Comparison of ENCODE assay signal across 7 mouse cellular contexts in the genomic region with DNA sequence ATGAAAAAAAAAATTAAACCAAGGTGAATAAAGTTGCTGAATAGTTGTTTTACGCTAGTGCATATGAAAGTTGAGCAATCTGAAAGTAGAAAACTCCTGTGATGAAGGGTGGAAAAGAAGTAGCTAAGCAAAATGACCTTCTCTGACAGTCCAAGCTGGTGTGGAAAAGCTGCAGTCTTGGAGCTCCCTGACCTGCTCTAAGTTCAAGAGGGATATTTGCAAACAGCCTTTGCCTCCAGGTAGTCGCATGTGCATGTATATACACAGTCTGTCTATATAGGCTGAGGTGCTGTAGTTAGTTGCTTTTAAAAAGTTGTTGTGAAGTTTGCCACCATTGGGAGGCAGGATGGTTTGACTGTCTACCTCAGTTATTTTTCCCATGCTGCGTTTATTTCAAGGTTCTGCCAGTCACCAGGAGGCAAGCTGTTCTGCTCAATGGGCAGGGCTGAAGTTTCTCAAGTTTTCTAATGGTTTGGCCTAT. TPM values are rescaled to one million over a fixed set of nuclear protein-coding genes. Genes with fewer than 3 reads are reported as not detected.
A peak's percentile ranks its signal among the peaks of the same experiment; 100 is the strongest.
DNase-seq lines count a peak whose midpoint lies in the region; ATAC-seq and TF ChIP-seq lines count a peak whose summit lies in the region.

No protein-coding gene starts in this region.

- WGBS in lung, embryonic 16.5 days: 6% methylated on average over 3 of the region's 3 CpGs
- WGBS in limb, embryonic 11.5 days: 19% methylated on average over 3 of the region's 3 CpGs
- WGBS in stomach, embryonic 14.5 days: 10% methylated on average over 3 of the region's 3 CpGs

- H3K36me3 ChIP-seq in lung, embryonic 16.5 days (ENCODE audit: control insufficient read depth, insufficient read depth, low read length): no peaks in the 10 kb centered on the region
- H3K36me3 ChIP-seq in limb, embryonic 11.5 days (ENCODE audit: control insufficient read depth, insufficient read depth, low read length): no peaks in the 10 kb centered on the region
- no peaks in the 10 kb centered on the region for H3K36me3 ChIP-seq in stomach, embryonic 14.5 days (ENCODE audit: control insufficient read depth, insufficient read depth, low read length)

- peak overlapping the region; percentile 62 for H3K4me2 ChIP-seq in lung, embryonic 16.5 days (ENCODE audit: low read depth, low read length)
- peak overlapping the region; percentile 72 for H3K4me2 ChIP-seq in limb, embryonic 11.5 days (ENCODE audit: low read depth, severe bottlenecking)
- H3K4me2 ChIP-seq in stomach, embryonic 14.5 days (replicated peaks; ENCODE audit: low read depth, low read length): peak overlapping the region; percentile 71

- no peaks in the 10 kb centered on the region for H3K27me3 ChIP-seq in lung, embryonic 16.5 days (ENCODE audit: control insufficient read depth, insufficient read depth, low read depth, low read length)
- H3K27me3 ChIP-seq in limb, embryonic 11.5 days (ENCODE audit: control insufficient read depth, insufficient read depth, low read length): no peaks in the 10 kb centered on the region
- H3K27me3 ChIP-seq in stomach, embryonic 14.5 days (ENCODE audit: control insufficient read depth, insufficient read depth, low read length): no peaks in the 10 kb centered on the region

- H3K4me1 ChIP-seq in lung, embryonic 16.5 days (replicated peaks; ENCODE audit: control insufficient read depth, insufficient read depth, low read length): peaks cover 43% of the 10 kb centered on the region
- H3K4me1 ChIP-seq in embryonic fibroblast, embryonic 13.5 days (ENCODE audit: control insufficient read depth, insufficient read depth, low read length): peaks cover 21% of the 10 kb centered on the region
- peaks cover 37% of the 10 kb centered on the region for H3K4me1 ChIP-seq in limb, embryonic 11.5 days (ENCODE audit: control insufficient read depth, insufficient read depth, low read length)
- H3K4me1 ChIP-seq in stomach, embryonic 14.5 days (ENCODE audit: control insufficient read depth, insufficient read depth, low read length): peaks cover 46% of the 10 kb centered on the region

- peak overlapping the region; percentile 30 for H3K27ac ChIP-seq in lung, embryonic 16.5 days (ENCODE audit: low read length)
- H3K27ac ChIP-seq in embryonic fibroblast, embryonic 13.5 days (ENCODE audit: insufficient read depth, low read length): peak overlapping the region; percentile 6
- H3K27ac ChIP-seq in limb, embryonic 11.5 days (replicated peaks; ENCODE audit: low read depth, low read length): no peak overlapping the region
- 0 out of 2 replicates have a peak overlapping the region, but pooled peaks have one; percentile 100 for H3K27ac ChIP-seq in stomach, embryonic 14.5 days (ENCODE audit: low read length)

- H3K9ac ChIP-seq in lung, embryonic 16.5 days (ENCODE audit: low read length): peak overlapping the region; percentile 96
- H3K9ac ChIP-seq in limb, embryonic 11.5 days (ENCODE audit: low read length): 0 out of 2 replicates have a peak overlapping the region, but pooled peaks have one; percentile 32
- H3K9ac ChIP-seq in stomach, embryonic 14.5 days (replicated peaks; ENCODE audit: low read depth, low read length): no peak overlapping the region; the same call in 1 of the 2 replicates

- H3K9me3 ChIP-seq in lung, embryonic 16.5 days (ENCODE audit: control insufficient read depth, low read length): no peaks in the 10 kb centered on the region
- H3K9me3 ChIP-seq in limb, embryonic 11.5 days (ENCODE audit: control insufficient read depth, low read length): no peaks in the 10 kb centered on the region
- H3K9me3 ChIP-seq in stomach, embryonic 14.5 days (ENCODE audit: control insufficient read depth, low read depth, low read length): no peaks in the 10 kb centered on the region

- TF ChIP-seq CTCF in embryonic fibroblast, embryonic 13.5 days (IDR thresholded peaks at IDR 0.05; ENCODE audit: borderline replicate concordance, insufficient read depth, low read length): no peak

- no peak for TF ChIP-seq POLR2A in embryonic fibroblast, embryonic 13.5 days (IDR thresholded peaks at IDR 0.05; ENCODE audit: low read depth, low read length)

- DNase-seq in lung, postnatal 10 days: no peak
- DNase-seq in limb, embryonic 11.5 days (ENCODE audit: low spot score): no peak
- DNase-seq in frontal cortex, adult 2 months (ENCODE audit: extremely low spot score in 1 of 2, low spot score in 1 of 2): no peak
- DNase-seq in urinary bladder, postnatal 4 days (ENCODE audit: low spot score in 2 of 2): no peak

- H3K4me3 ChIP-seq in lung, embryonic 16.5 days (ENCODE audit: low read length): peak overlapping the region; percentile 72
- H3K4me3 ChIP-seq in embryonic fibroblast, embryonic 13.5 days (ENCODE audit: insufficient read depth, low read length): peak overlapping the region; percentile 100
- peak overlapping the region; percentile 75 for H3K4me3 ChIP-seq in limb, embryonic 11.5 days (ENCODE audit: low read depth, low read length)
- peak overlapping the region; percentile 84 for H3K4me3 ChIP-seq in stomach, embryonic 14.5 days (ENCODE audit: low read depth, low read length)

- no peak for ATAC-seq in lung, embryonic 16.5 days (ENCODE audit: low read depth)
- ATAC-seq in limb, embryonic 11.5 days (ENCODE audit: insufficient number of reproducible peaks, low FRiP score, low TSS enrichment, low read depth): no peak
- ATAC-seq in stomach, embryonic 14.5 days (ENCODE audit: insufficient number of reproducible peaks, insufficient read depth, low FRiP score, low read depth): no peak

RNA-seq across cellular contexts. Expression of gene Etv6, which starts 1.5 kb away (rescaled TPM):
- polyA plus RNA-seq in lung, embryonic 16.5 days (2015; fragmentation: Nextera tagmentation; extraction: Ambion mirVana): 12.6 and 14.0 TPM in 2 replicates
- polyA plus RNA-seq in embryonic fibroblast, embryonic 13.5 days (2011; ENCODE audit: insufficient read length, low read depth, missing spikeins): 25.8 and 29.5 TPM in 2 replicates
- polyA plus RNA-seq in limb, embryonic 11.5 days (2014; fragmentation: Nextera tagmentation; extraction: Ambion mirVana): 20.0 and 20.5 TPM in 2 replicates
- 16.0 and 17.7 TPM in 2 replicates for polyA plus RNA-seq in stomach, embryonic 14.5 days (2014; fragmentation: Nextera tagmentation; extraction: Ambion mirVana)
- 9.1 and 10.4 TPM in 2 replicates for polyA plus RNA-seq in frontal cortex, adult 2 months (2012; rRNA removed)
